Mouse (Mus musculus) cerebellum, adult 18-20 months (tissue): ENCODE measurements around the gene Fgfr2.
"Not testable (repeated sequence)": the region's sequence is repeated elsewhere in the genome, so short reads cannot be mapped to it uniquely, and the experiment has no call there.

Experiments used
- DNase-seq, 2 experiments: peaks; one replicate each; pipeline ENCODE4 v3.0.0; 2021

Gene Fgfr2

GRCm38 (mm10) chr7:131465117-131465601 lies 1658.0 kb downstream of the Fgfr2 start:
- no peak for DNase-seq

GRCm38 (mm10) chr7:131456714-131457113 lies 1666.4 kb downstream of the Fgfr2 start:
- no peak for DNase-seq

- no peak for DNase-seq
Observed at GRCm38 (mm10) chr7:131437051-131437450, 1686.1 kb downstream of the Fgfr2 start.

- no peak for DNase-seq
Observed at GRCm38 (mm10) chr7:131434276-131434675, 1688.9 kb downstream of the Fgfr2 start.

GRCm38 (mm10) chr7:131432244-131432643 lies 1690.9 kb downstream of the Fgfr2 start:
- DNase-seq: peak; percentile 22

- DNase-seq: no peak
Observed at GRCm38 (mm10) chr7:131427331-131427730, 1695.8 kb downstream of the Fgfr2 start.

GRCm38 (mm10) chr7:131424912-131425311 lies 1698.2 kb downstream of the Fgfr2 start:
- no peak for DNase-seq

GRCm38 (mm10) chr7:131417605-131418004 lies 1705.5 kb downstream of the Fgfr2 start:
- no peak for DNase-seq

GRCm38 (mm10) chr7:131416742-131417141 lies 1706.4 kb downstream of the Fgfr2 start:
- DNase-seq: not testable (repeated sequence)

GRCm38 (mm10) chr7:131411941-131412270 lies 1711.2 kb downstream of the Fgfr2 start:
- no peak for DNase-seq

GRCm38 (mm10) chr7:131411221-131411940 lies 1711.8 kb downstream of the Fgfr2 start:
- peak in 1 of 2 experiments; percentile 17 for DNase-seq

GRCm38 (mm10) chr7:131410416-131411058 lies 1712.6 kb downstream of the Fgfr2 start, which contains the start of the genes Ikzf5 and Acadsb:
Ikzf5 (minus strand) TSS chr7:131410521.
Acadsb (plus strand) TSS chr7:131410601.
- peak; percentile 99 for DNase-seq

- no peak for DNase-seq
Observed at GRCm38 (mm10) chr7:131409988-131410385, 1713.2 kb downstream of the Fgfr2 start.

GRCm38 (mm10) chr7:131409321-131409987 lies 1713.7 kb downstream of the Fgfr2 start:
- DNase-seq: no peak

- not testable (repeated sequence) for DNase-seq
Observed at GRCm38 (mm10) chr7:131391761-131392160, 1731.4 kb downstream of the Fgfr2 start.

GRCm38 (mm10) chr7:131371880-131372651 lies 1751.1 kb downstream of the Fgfr2 start:
- no peak for DNase-seq

GRCm38 (mm10) chr7:131371470-131371860 lies 1751.7 kb downstream of the Fgfr2 start:
- DNase-seq: no peak

- peak; percentile 86 to 96 for DNase-seq
Observed at GRCm38 (mm10) chr7:131370648-131371469, 1752.3 kb downstream of the Fgfr2 start, which contains the start of gene Pstk. Pstk (plus strand) TSS chr7:131371141.

- no peak for DNase-seq
Observed at GRCm38 (mm10) chr7:131364131-131364530, 1759.0 kb downstream of the Fgfr2 start.

- DNase-seq: peak; percentile 95
Observed at GRCm38 (mm10) chr7:131362615-131363300, 1760.4 kb downstream of the Fgfr2 start, which contains the start of gene 2310057M21Rik. 2310057M21Rik (minus strand) TSS chr7:131362759.

- DNase-seq: no peak
Observed at GRCm38 (mm10) chr7:131362269-131362614, 1760.9 kb downstream of the Fgfr2 start.
